Mouse (Mus musculus): ENCODE results near the gene Id1. TPM values are rescaled to one million over a fixed set of nuclear protein-coding genes. Genes with fewer than 3 reads are reported as not detected.

The Id1 gene
- polyA plus RNA-seq, 1 experiment from 2014 or later = 176 TPM

- no peak for DNase-seq (ENCODE audit: low spot score)
- no peaks in the 10 kb centered on the region for H3K9me3 ChIP-seq
- H3K27ac ChIP-seq = peak overlapping the region; percentile 90
- 76% methylated on average over 6 of the region's 6 CpGs for WGBS
- no peaks in the 10 kb centered on the region for H3K36me3 ChIP-seq
- H3K4me3 ChIP-seq = no peak overlapping the region
- H3K4me1 ChIP-seq (replicated peaks) = peaks cover 78% of the 10 kb centered on the region
- peaks cover 14% of the 10 kb centered on the region for H3K27me3 ChIP-seq (ENCODE audit: insufficient read depth, poor library complexity, severe bottlenecking)
Observed at GRCm38 (mm10) chr2:152726751-152727335, 9.2 kb upstream of the Id1 start.

GRCm38 (mm10) chr2:152727795-152728510, 8.1 kb upstream of the Id1 start:
- Histone ChIP-seq H3K36me3 (no peaks in the 10 kb centered on the region), H3K27me3 (ENCODE audit: insufficient read depth, poor library complexity, severe bottlenecking) (peaks cover 12% of the 10 kb centered on the region), H3K27ac (peak overlapping the region; percentile 90), H3K9me3 (no peaks in the 10 kb centered on the region), H3K4me3 (no peak overlapping the region), H3K4me1 (replicated peaks) (peaks cover 88% of the 10 kb centered on the region)
- no peak for DNase-seq (ENCODE audit: low spot score)
- WGBS = 81% methylated on average over 14 of the region's 14 CpGs

- no peaks in the 10 kb centered on the region for H3K36me3 ChIP-seq
- H3K27ac ChIP-seq = peak overlapping the region; percentile 90
- peaks cover 7% of the 10 kb centered on the region; the same call in 1 of the 2 replicates for H3K27me3 ChIP-seq (ENCODE audit: insufficient read depth, poor library complexity, severe bottlenecking)
- H3K9me3 ChIP-seq = no peaks in the 10 kb centered on the region
- 78% methylated on average over 7 of the region's 7 CpGs for WGBS
- H3K4me3 ChIP-seq = no peak overlapping the region
- peaks cover 92% of the 10 kb centered on the region for H3K4me1 ChIP-seq (replicated peaks)
- no peak for DNase-seq (ENCODE audit: low spot score)
Observed at GRCm38 (mm10) chr2:152728594-152728993, 7.5 kb upstream of the Id1 start.

- H3K4me1 ChIP-seq (replicated peaks) = peaks cover 92% of the 10 kb centered on the region
- WGBS = 42% methylated on average over 8 of the region's 8 CpGs
- DNase-seq (ENCODE audit: low spot score) = no peak
- H3K27ac ChIP-seq = peak overlapping the region; percentile 90
- peaks cover 6% of the 10 kb centered on the region; the same call in 1 of the 2 replicates for H3K27me3 ChIP-seq (ENCODE audit: insufficient read depth, poor library complexity, severe bottlenecking)
- no peaks in the 10 kb centered on the region for H3K9me3 ChIP-seq
- H3K36me3 ChIP-seq = no peaks in the 10 kb centered on the region
- H3K4me3 ChIP-seq = 0 out of 2 replicates have a peak overlapping the region, but pooled peaks have one; percentile 12
Observed at GRCm38 (mm10) chr2:152729013-152729635, 6.9 kb upstream of the Id1 start.

- H3K36me3 ChIP-seq = no peaks in the 10 kb centered on the region
- H3K9me3 ChIP-seq = no peaks in the 10 kb centered on the region
- peaks cover 92% of the 10 kb centered on the region for H3K4me1 ChIP-seq (replicated peaks)
- peaks cover 6% of the 10 kb centered on the region; the same call in 1 of the 2 replicates for H3K27me3 ChIP-seq (ENCODE audit: insufficient read depth, poor library complexity, severe bottlenecking)
- DNase-seq (ENCODE audit: low spot score) = peak; percentile 82
- peak overlapping the region; percentile 90 for H3K27ac ChIP-seq
- 35% methylated on average over 7 of the region's 7 CpGs for WGBS
- 0 out of 2 replicates have a peak overlapping the region, but pooled peaks have one; percentile 12 for H3K4me3 ChIP-seq
Observed at GRCm38 (mm10) chr2:152729636-152730020, 6.4 kb upstream of the Id1 start.

- Histone ChIP-seq H3K27me3 (ENCODE audit: insufficient read depth, poor library complexity, severe bottlenecking) (no peaks in the 10 kb centered on the region; the same call in 1 of the 2 replicates), H3K36me3 (peaks cover 8% of the 10 kb centered on the region; the same call in 1 of the 2 replicates), H3K4me3 (peak overlapping the region; percentile 1; the same call in 1 of the 2 replicates), H3K27ac (peak overlapping the region; percentile 95; the same call in 1 of the 2 replicates), H3K9me3 (no peaks in the 10 kb centered on the region), H3K4me1 (replicated peaks) (peaks cover 87% of the 10 kb centered on the region)
- no peak for DNase-seq (ENCODE audit: low spot score)
- 93% methylated on average over 2 of the region's 2 CpGs for WGBS
Observed at GRCm38 (mm10) chr2:152733201-152733600, 2.9 kb upstream of the Id1 start.

GRCm38 (mm10) chr2:152734501-152734900, 1.6 kb upstream of the Id1 start:
- Histone ChIP-seq H3K27me3 (ENCODE audit: insufficient read depth, poor library complexity, severe bottlenecking) (no peaks in the 10 kb centered on the region; the same call in 1 of the 2 replicates), H3K4me1 (replicated peaks) (peaks cover 89% of the 10 kb centered on the region)
- 11% methylated on average over 10 of the region's 10 CpGs for WGBS

GRCm38 (mm10) chr2:152734984-152735383, 1.1 kb upstream of the Id1 start:
- peak overlapping the region; percentile 95 for H3K27ac ChIP-seq

More at GRCm38 (mm10) chr2:152734501-152734900, 1.6 kb upstream of the Id1 start:
- peak overlapping the region; percentile 86 for H3K4me3 ChIP-seq
- H3K36me3 ChIP-seq = peaks cover 10% of the 10 kb centered on the region; the same call in 1 of the 2 replicates
- no peaks in the 10 kb centered on the region for H3K9me3 ChIP-seq
- H3K27ac ChIP-seq = peak overlapping the region; percentile 95
- DNase-seq (ENCODE audit: low spot score) = no peak

GRCm38 (mm10) chr2:152736748-152737147, 697 bp downstream of the Id1 start:
- Histone ChIP-seq H3K4me3 (peak overlapping the region; percentile 86), H3K27me3 (ENCODE audit: insufficient read depth, poor library complexity, severe bottlenecking) (no peaks in the 10 kb centered on the region; the same call in 1 of the 2 replicates), H3K9me3 (no peaks in the 10 kb centered on the region), H3K27ac (peak overlapping the region; percentile 95), H3K4me1 (replicated peaks) (peaks cover 94% of the 10 kb centered on the region), H3K36me3 (peaks cover 10% of the 10 kb centered on the region; the same call in 1 of the 2 replicates)
- under 1% methylated on average over 22 of the region's 22 CpGs for WGBS
- peak; percentile 55 for DNase-seq (ENCODE audit: low spot score)

More at GRCm38 (mm10) chr2:152734984-152735383, 1.1 kb upstream of the Id1 start:
- DNase-seq (ENCODE audit: low spot score) = peak; percentile 98
- H3K9me3 ChIP-seq = no peaks in the 10 kb centered on the region
- under 1% methylated on average over 28 of the region's 28 CpGs for WGBS
- H3K4me1 ChIP-seq (replicated peaks) = peaks cover 89% of the 10 kb centered on the region
- H3K4me3 ChIP-seq = peak overlapping the region; percentile 86
- peaks cover 10% of the 10 kb centered on the region; the same call in 1 of the 2 replicates for H3K36me3 ChIP-seq
- no peaks in the 10 kb centered on the region; the same call in 1 of the 2 replicates for H3K27me3 ChIP-seq (ENCODE audit: insufficient read depth, poor library complexity, severe bottlenecking)

- H3K27ac ChIP-seq = peak overlapping the region; percentile 95
- peaks cover 10% of the 10 kb centered on the region; the same call in 1 of the 2 replicates for H3K36me3 ChIP-seq
- H3K9me3 ChIP-seq = no peaks in the 10 kb centered on the region
- DNase-seq (ENCODE audit: low spot score) = peak; percentile 48
- peaks cover 94% of the 10 kb centered on the region for H3K4me1 ChIP-seq (replicated peaks)
- peak overlapping the region; percentile 86 for H3K4me3 ChIP-seq
- H3K27me3 ChIP-seq (ENCODE audit: insufficient read depth, poor library complexity, severe bottlenecking) = no peaks in the 10 kb centered on the region; the same call in 1 of the 2 replicates
- 7% methylated on average over 10 of the region's 10 CpGs for WGBS
Observed at GRCm38 (mm10) chr2:152737306-152738221, 1.5 kb downstream of the Id1 start.

- 56% methylated on average over 2 of the region's 2 CpGs for WGBS
- Histone ChIP-seq H3K36me3 (peaks cover 10% of the 10 kb centered on the region; the same call in 1 of the 2 replicates), H3K27me3 (ENCODE audit: insufficient read depth, poor library complexity, severe bottlenecking) (no peaks in the 10 kb centered on the region; the same call in 1 of the 2 replicates), H3K9me3 (no peaks in the 10 kb centered on the region), H3K27ac (peak overlapping the region; percentile 95), H3K4me1 (replicated peaks) (peaks cover 88% of the 10 kb centered on the region), H3K4me3 (peak overlapping the region; percentile 86)
- DNase-seq (ENCODE audit: low spot score) = no peak
Observed at GRCm38 (mm10) chr2:152738341-152738740, 2.3 kb downstream of the Id1 start.
